Mouse (Mus musculus) midbrain, embryonic 14.5 days (tissue): Measurements from ENCODE around the gene Dcx. TPM values are rescaled to one million over a fixed set of nuclear protein-coding genes. Genes with fewer than 3 reads are reported as not detected.

Experiments
- microRNA-seq: library from miRNA; unstranded; fragments of <30 nt; microRNA quantifications from one replicate; pipeline ENCODE4, GENCODE M21; 2016
- polyA plus RNA-seq: library from polyadenylated mRNA; unstranded; fragments of >200 nt; fragmentation: Nextera tagmentation; extraction: Ambion mirVana; gene quantifications from 2 replicates; pipeline ENCODE4 v1.2.1, GENCODE M21; 2014

Dcx gene
- polyA plus RNA-seq, 1 experiment from 2014 or later: 377 TPM

Small RNAs within 50 kb of the gene (microRNA-seq; reads per million reads assigned to microRNA genes)
- gene Gm47298: not detected

Other genes starting within 250 kb of the Dcx start
- 1.0 and 1.7 TPM in 2 replicates for gene Capn6, start 105.9 kb downstream of the Dcx start, polyA plus RNA-seq
- gene A730046J19Rik, start 220.4 kb upstream of the Dcx start, polyA plus RNA-seq: 0.28 and 0.32 TPM in 2 replicates